Mouse (Mus musculus): ENCODE results near the gene Bloc1s3. TPM values are rescaled to one million over a fixed set of nuclear protein-coding genes. Genes with fewer than 3 reads are reported as not detected.

The Bloc1s3 gene
- polyA plus RNA-seq, 1 experiment from 2014 or later, result 1.9 TPM

- H3K9me3 ChIP-seq, result no peaks in the 10 kb centered on the region
- H3K4me1 ChIP-seq, result peaks cover 37% of the 10 kb centered on the region
- WGBS, result 8% methylated on average over 14 of the region's 14 CpGs
- peak overlapping the region; percentile 94 for H3K27ac ChIP-seq (replicated peaks)
- H3K36me3 ChIP-seq (replicated peaks), result peaks cover 39% of the 10 kb centered on the region
- DNase-seq (ENCODE audit: low spot score), result no peak
- H3K27me3 ChIP-seq (replicated peaks; ENCODE audit: low read depth, poor library complexity, severe bottlenecking), result no peaks in the 10 kb centered on the region
- peak overlapping the region; percentile 99 for H3K4me3 ChIP-seq
Observed at GRCm38 (mm10) chr7:19457414-19458071, 50.6 kb downstream of the Bloc1s3 start.

GRCm38 (mm10) chr7:19456628-19457027 is 51.5 kb downstream of the Bloc1s3 start:
- H3K9me3 ChIP-seq, result no peaks in the 10 kb centered on the region
- H3K36me3 ChIP-seq (replicated peaks), result peaks cover 48% of the 10 kb centered on the region
- H3K27me3 ChIP-seq (replicated peaks; ENCODE audit: low read depth, poor library complexity, severe bottlenecking), result no peaks in the 10 kb centered on the region
- no peak for DNase-seq (ENCODE audit: low spot score)
- peaks cover 30% of the 10 kb centered on the region for H3K4me1 ChIP-seq
- peak overlapping the region; percentile 99 for H3K4me3 ChIP-seq
- no peak overlapping the region for H3K27ac ChIP-seq (replicated peaks)
- WGBS, result 95% methylated on average over 7 of the region's 7 CpGs

GRCm38 (mm10) chr7:19455819-19456495 is 52.2 kb downstream of the Bloc1s3 start:
- no peaks in the 10 kb centered on the region; the same call in 1 of the 2 replicates for H3K9me3 ChIP-seq
- H3K36me3 ChIP-seq (replicated peaks), result peaks cover 55% of the 10 kb centered on the region
- H3K27me3 ChIP-seq (replicated peaks; ENCODE audit: low read depth, poor library complexity, severe bottlenecking), result no peaks in the 10 kb centered on the region
- 83% methylated on average over 11 of the region's 11 CpGs for WGBS
- no peak overlapping the region for H3K27ac ChIP-seq (replicated peaks)
- H3K4me3 ChIP-seq, result peak overlapping the region; percentile 99
- no peak for DNase-seq (ENCODE audit: low spot score)
- peaks cover 30% of the 10 kb centered on the region for H3K4me1 ChIP-seq

- Histone ChIP-seq H3K27me3 (replicated peaks; ENCODE audit: low read depth, poor library complexity, severe bottlenecking) (no peaks in the 10 kb centered on the region), H3K27ac (replicated peaks) (no peak overlapping the region), H3K4me1 (peaks cover 30% of the 10 kb centered on the region), H3K9me3 (no peaks in the 10 kb centered on the region; the same call in 1 of the 2 replicates), H3K4me3 (no peak overlapping the region), H3K36me3 (replicated peaks) (peaks cover 63% of the 10 kb centered on the region)
- no peak for DNase-seq (ENCODE audit: low spot score)
- WGBS, result 90% methylated on average over 4 of the region's 4 CpGs
Observed at GRCm38 (mm10) chr7:19455186-19455585, 53.0 kb downstream of the Bloc1s3 start.

Other genes starting within 250 kb of the Bloc1s3 start
- gene Vasp, start 236.6 kb downstream of the Bloc1s3 start, polyA plus RNA-seq (2016; fragmentation: Nextera tagmentation; extraction: Ambion mirVana), result 56.7 and 61.1 TPM in 2 replicates
- gene Ppm1n, start 228.3 kb downstream of the Bloc1s3 start, polyA plus RNA-seq (2016; fragmentation: Nextera tagmentation; extraction: Ambion mirVana), result 0.25 TPM in 1 of 2 replicates, not detected in the other
- gene Rtn2, start 225.7 kb downstream of the Bloc1s3 start, polyA plus RNA-seq (2016; fragmentation: Nextera tagmentation; extraction: Ambion mirVana), result 16.6 and 18.8 TPM in 2 replicates
- 0.09 TPM in 1 of 2 replicates, not detected in the other for gene Fosb, start 198.3 kb downstream of the Bloc1s3 start, polyA plus RNA-seq (2016; fragmentation: Nextera tagmentation; extraction: Ambion mirVana)
- 102 and 107 TPM in 2 replicates for gene Ercc1, start 163.6 kb downstream of the Bloc1s3 start, polyA plus RNA-seq (2016; fragmentation: Nextera tagmentation; extraction: Ambion mirVana)
- 26.8 and 28.9 TPM in 2 replicates for gene Cd3eap, start 148.9 kb downstream of the Bloc1s3 start, polyA plus RNA-seq (2016; fragmentation: Nextera tagmentation; extraction: Ambion mirVana)
- gene Ppp1r13l, start 148.6 kb downstream of the Bloc1s3 start, polyA plus RNA-seq (2016; fragmentation: Nextera tagmentation; extraction: Ambion mirVana), result 6.9 and 7.1 TPM in 2 replicates
- 28.1 and 28.8 TPM in 2 replicates for gene Ercc2, start 126.4 kb downstream of the Bloc1s3 start, polyA plus RNA-seq (2016; fragmentation: Nextera tagmentation; extraction: Ambion mirVana)
- 7.9 and 8.8 TPM in 2 replicates for gene Klc3, start 104.3 kb downstream of the Bloc1s3 start, polyA plus RNA-seq (2016; fragmentation: Nextera tagmentation; extraction: Ambion mirVana)
- 0.20 TPM in 1 of 2 replicates, not detected in the other for gene Ckm, start 103.6 kb downstream of the Bloc1s3 start, polyA plus RNA-seq (2016; fragmentation: Nextera tagmentation; extraction: Ambion mirVana)
- 7.1 and 8.0 TPM in 2 replicates for gene Mark4, start 49.5 kb downstream of the Bloc1s3 start, polyA plus RNA-seq (2016; fragmentation: Nextera tagmentation; extraction: Ambion mirVana)
- 1.2 and 1.3 TPM in 2 replicates for gene Exoc3l2, start 45.0 kb downstream of the Bloc1s3 start, polyA plus RNA-seq (2016; fragmentation: Nextera tagmentation; extraction: Ambion mirVana)
- gene Trappc6a, start within 50 bp of the Bloc1s3 start, polyA plus RNA-seq (2016; fragmentation: Nextera tagmentation; extraction: Ambion mirVana), result 72.6 and 73.9 TPM in 2 replicates
- 0.17 and 0.19 TPM in 2 replicates for gene Nkpd1, start 9.5 kb upstream of the Bloc1s3 start, polyA plus RNA-seq (2016; fragmentation: Nextera tagmentation; extraction: Ambion mirVana)
- 20.7 and 22.9 TPM in 2 replicates for gene Ppp1r37, start 54.7 kb upstream of the Bloc1s3 start, polyA plus RNA-seq (2016; fragmentation: Nextera tagmentation; extraction: Ambion mirVana)
- gene Zfp296, start 68.9 kb upstream of the Bloc1s3 start, polyA plus RNA-seq (2016; fragmentation: Nextera tagmentation; extraction: Ambion mirVana), result 0.41 and 0.44 TPM in 2 replicates
- gene Gemin7, start 69.2 kb upstream of the Bloc1s3 start, polyA plus RNA-seq (2016; fragmentation: Nextera tagmentation; extraction: Ambion mirVana), result 187 and 191 TPM in 2 replicates
- 58.0 and 58.9 TPM in 2 replicates for gene Clasrp, start 96.1 kb upstream of the Bloc1s3 start, polyA plus RNA-seq (2016; fragmentation: Nextera tagmentation; extraction: Ambion mirVana)
- 3.5 and 4.2 TPM in 2 replicates for gene Relb, start 121.1 kb upstream of the Bloc1s3 start, polyA plus RNA-seq (2016; fragmentation: Nextera tagmentation; extraction: Ambion mirVana)
- gene Clptm1, start 156.7 kb upstream of the Bloc1s3 start, polyA plus RNA-seq (2016; fragmentation: Nextera tagmentation; extraction: Ambion mirVana), result 82.7 and 86.4 TPM in 2 replicates
- gene Apoc2, start 169.6 kb upstream of the Bloc1s3 start, polyA plus RNA-seq (2016; fragmentation: Nextera tagmentation; extraction: Ambion mirVana), result 0.29 and 0.47 TPM in 2 replicates
- not detected in 2 replicates for gene Gm44805, start 173.1 kb upstream of the Bloc1s3 start, polyA plus RNA-seq (2016; fragmentation: Nextera tagmentation; extraction: Ambion mirVana)
- 0.09 TPM in 1 of 2 replicates, not detected in the other for gene Apoc4, start 173.1 kb upstream of the Bloc1s3 start, polyA plus RNA-seq (2016; fragmentation: Nextera tagmentation; extraction: Ambion mirVana)
- gene Apoc1, start 184.3 kb upstream of the Bloc1s3 start, polyA plus RNA-seq (2016; fragmentation: Nextera tagmentation; extraction: Ambion mirVana), result 3.6 and 4.7 TPM in 2 replicates
- 135 and 168 TPM in 2 replicates for gene Apoe, start 190.8 kb upstream of the Bloc1s3 start, polyA plus RNA-seq (2016; fragmentation: Nextera tagmentation; extraction: Ambion mirVana)
- gene Tomm40, start 207.1 kb upstream of the Bloc1s3 start, polyA plus RNA-seq (2016; fragmentation: Nextera tagmentation; extraction: Ambion mirVana), result 216 and 221 TPM in 2 replicates
- 110 TPM in 2 replicates for gene Nectin2, start 242.1 kb upstream of the Bloc1s3 start, polyA plus RNA-seq (2016; fragmentation: Nextera tagmentation; extraction: Ambion mirVana)

Data from embryonic facial prominence, embryonic 10.5 days (tissue).